Mouse (Mus musculus): ENCODE results near the gene Coro2a.

DNA sequence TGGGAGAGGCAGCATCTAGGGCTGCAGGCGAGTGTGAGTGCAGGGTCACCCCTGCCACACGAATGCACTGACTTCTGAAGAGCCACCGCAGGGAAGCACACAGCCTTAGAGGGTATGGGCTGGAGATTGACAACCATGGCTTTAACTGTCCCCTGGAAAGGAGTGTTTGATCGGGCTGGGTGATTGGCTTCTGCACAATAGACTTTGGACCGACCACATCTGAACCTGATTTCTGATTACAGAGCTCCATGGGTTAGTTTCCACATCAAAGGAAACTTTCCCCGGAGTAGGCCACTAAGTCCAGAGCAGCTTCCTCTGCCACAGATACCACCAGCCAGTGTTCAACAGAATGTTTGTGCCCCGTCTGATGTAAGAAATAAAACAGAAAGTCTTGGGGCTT lies 72.3 kb downstream of the Coro2a start:
- TF ChIP-seq CTCF (IDR thresholded peaks at IDR 0.05; ENCODE audit: control insufficient read depth, insufficient read depth, low read length), result no peak
- no peak for TF ChIP-seq POLR2A (IDR thresholded peaks at IDR 0.05; ENCODE audit: borderline replicate concordance, control insufficient read depth, low read depth, low read length)

All from bone marrow, adult 2 months (tissue).